Mouse (Mus musculus): Measurements from ENCODE around the gene Slc38a10.

The Slc38a10 gene

DNA sequence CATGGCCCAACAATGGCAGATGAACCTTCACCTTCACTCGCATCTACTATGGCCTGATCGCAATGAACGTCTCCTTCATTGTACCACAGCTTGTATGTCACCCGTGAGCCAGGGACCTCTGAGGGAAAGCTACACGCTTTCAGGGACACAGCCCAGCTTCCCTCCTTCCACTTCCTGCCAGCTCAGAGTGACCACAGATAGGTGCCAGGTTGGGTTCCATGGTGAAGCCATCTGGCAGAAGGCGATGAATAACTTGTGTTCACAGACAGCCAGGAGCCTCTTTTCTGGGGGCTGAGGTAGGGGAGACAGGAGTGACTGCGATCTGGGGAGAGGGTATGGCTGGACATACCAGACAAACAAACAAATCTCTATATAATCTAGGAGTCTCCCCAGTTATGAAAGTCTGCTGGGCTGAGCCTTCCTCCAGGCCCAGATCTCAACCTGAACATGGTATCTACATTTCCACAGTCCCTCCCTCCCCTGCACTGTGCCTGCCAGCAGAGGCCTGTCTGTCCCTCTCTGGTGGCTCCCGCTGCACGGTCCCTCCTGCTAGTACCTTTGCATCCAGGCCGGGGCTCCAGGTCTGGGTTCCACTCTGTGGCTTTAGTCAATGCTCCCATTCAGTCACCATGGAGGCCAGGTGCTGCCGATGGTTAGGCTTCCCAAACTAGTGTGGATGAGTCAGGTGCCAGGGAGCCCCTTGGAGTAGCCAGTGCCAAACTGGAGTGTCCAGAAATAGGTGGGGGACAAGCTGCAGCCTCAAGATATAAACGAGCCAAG, 95.0 kb downstream of the Slc38a10 start:
- no peak for DNase-seq (ENCODE audit: low spot score in 2 of 2)

All from spleen, postnatal 4 days (tissue).